ENCODE assay signal across 8 mouse cellular contexts in the genomic region with DNA sequence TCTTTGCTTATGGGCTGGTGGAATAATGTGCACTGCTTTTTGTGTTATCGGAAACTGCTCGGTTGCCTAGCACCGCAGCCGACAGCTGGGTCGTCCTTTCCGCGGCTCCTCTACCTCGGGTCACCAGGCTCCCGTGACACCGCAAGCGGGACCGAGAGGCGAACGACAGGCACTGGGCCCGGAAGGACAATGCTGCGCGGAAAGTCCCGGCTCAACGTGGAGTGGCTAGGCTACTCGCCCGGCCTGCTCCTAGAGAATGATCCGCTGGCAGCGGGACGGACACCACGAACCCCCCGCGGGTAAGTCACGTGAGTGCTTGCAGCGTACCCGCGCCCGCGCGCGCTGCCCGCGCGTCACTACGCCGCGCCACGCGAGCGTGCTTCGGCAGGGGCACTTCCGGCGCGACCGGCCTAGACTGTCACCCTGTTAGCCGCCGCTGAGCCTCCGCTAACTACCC. TPM values are rescaled to one million over a fixed set of nuclear protein-coding genes. Genes with fewer than 3 reads are reported as not detected.
DNase-seq lines count a peak whose midpoint lies in the region; ATAC-seq and TF ChIP-seq lines count a peak whose summit lies in the region.

No protein-coding gene starts in this region.

- H3K4me3 ChIP-seq in gastrocnemius, adult 2 months: peak overlapping the region; percentile 89
- peak overlapping the region; percentile 63 for H3K4me3 ChIP-seq in hindbrain, postnatal 0 days (ENCODE audit: low read length)
- peak overlapping the region; percentile 62 for H3K4me3 ChIP-seq in left cerebral cortex, adult 2 months

- H3K9me3 ChIP-seq in hindbrain, postnatal 0 days (ENCODE audit: low read length): no peaks in the 10 kb centered on the region

- TF ChIP-seq CTCF in gastrocnemius, adult 2 months (IDR thresholded peaks at IDR 0.05): no peak
- TF ChIP-seq CTCF in hindbrain, postnatal 0 days (IDR thresholded peaks at IDR 0.05; ENCODE audit: low read depth): no peak
- no peak for TF ChIP-seq CTCF in left cerebral cortex, adult 2 months (IDR thresholded peaks at IDR 0.05)

- peak overlapping the region; percentile 61 for H3K9ac ChIP-seq in hindbrain, postnatal 0 days (replicated peaks; ENCODE audit: low read length)

- no peaks in the 10 kb centered on the region for H3K27me3 ChIP-seq in hindbrain, postnatal 0 days (ENCODE audit: insufficient read depth, low read length)

- peak; percentile 22 for DNase-seq in WW6 (ENCODE audit: low read depth, low spot score)
- DNase-seq in cerebellum, postnatal 4 days (ENCODE audit: low spot score in 2 of 2): peak; percentile 61 to 86
- peak; percentile 90 for DNase-seq in gastrocnemius, adult 2 months
- DNase-seq in hindbrain, postnatal 0 days (ENCODE audit: low spot score): peak; percentile 95
- peak; percentile 85 to 88 for DNase-seq in left cerebral cortex, adult 2 months (ENCODE audit: extremely low spot score in 1 of 2, low spot score in 2 of 2)
- DNase-seq in right cerebral cortex, adult 2 months (ENCODE audit: low spot score in 2 of 2): peak; percentile 79 to 82
- DNase-seq in urinary bladder, postnatal 14 days (ENCODE audit: low spot score): peak; percentile 81

- no peaks in the 10 kb centered on the region for H3K4me1 ChIP-seq in hindbrain, postnatal 0 days (ENCODE audit: insufficient read depth, low read length)

- peak overlapping the region; percentile 96 for H3K27ac ChIP-seq in gastrocnemius, adult 2 months
- H3K27ac ChIP-seq in hindbrain, postnatal 0 days: peak overlapping the region; percentile 81
- peak overlapping the region; percentile 81 for H3K27ac ChIP-seq in left cerebral cortex, adult 2 months

- H3K36me3 ChIP-seq in hindbrain, postnatal 0 days (ENCODE audit: insufficient read depth, low read length): no peaks in the 10 kb centered on the region

- peak; percentile 98 for ATAC-seq in hindbrain, postnatal 0 days
- ATAC-seq in megakaryocyte, adult 5-6 weeks (ENCODE audit: poor library complexity, severe bottlenecking): peak; percentile 97

- peak overlapping the region; percentile 55 for H3K4me2 ChIP-seq in hindbrain, postnatal 0 days (ENCODE audit: low read depth, low read length)

- intact Hi-C loops in gastrocnemius, adult 2 months (cut with DNase I): loop anchor here (10.0 kb wide), 2 partner anchors 128 to 1098 kb away; a partner anchor contains a TSS
- intact Hi-C loops in left cerebral cortex, adult 2 months (cut with DNase I): no loop called here

- 25% methylated on average over 52 of the region's 52 CpGs for WGBS in hindbrain, postnatal 0 days

RNA-seq across cellular contexts. Expression of a gene that starts 0.7 kb away (rescaled TPM):
- 10 to 100 TPM; 19.5 to 20.6 TPM for total RNA-seq in gastrocnemius, adult 2 months (2021)
- total RNA-seq in hindbrain, postnatal 0 days (2014; rRNA removed): 15.0 and 26.1 TPM in 2 replicates
- polyA plus RNA-seq in hindbrain, postnatal 0 days (2015; fragmentation: Nextera tagmentation; extraction: Ambion mirVana): 71.1 and 73.2 TPM in 2 replicates
- 10 to 100 TPM; 28.0 to 31.6 TPM for total RNA-seq in left cerebral cortex, adult 2 months (2021)
- total RNA-seq in megakaryocyte, adult 5-6 weeks (2015): 36.9 and 37.5 TPM in 2 replicates
- 10.8 and 12.4 TPM in 2 replicates for total RNA-seq in megakaryocyte, adult 5-6 weeks (2017)

Comparison
In these comparisons a context has a peak if more than half of its experiments do, and no peak if none do; other contexts are left out.
1. Peak in every context shown above with its lines: DNase-seq, ATAC-seq, H3K4me3 ChIP-seq and H3K27ac ChIP-seq.
2. DNase-seq: peak in every context shown above with its lines; median percentile 95 in hindbrain, postnatal 0 days; 90 in gastrocnemius, adult 2 months; 86 in left cerebral cortex, adult 2 months; 81 in urinary bladder, postnatal 14 days; 80 in right cerebral cortex, adult 2 months; 74 in cerebellum, postnatal 4 days; 22 in WW6.